29 mouse cellular contexts compared by ENCODE assay signal in the genomic region with DNA sequence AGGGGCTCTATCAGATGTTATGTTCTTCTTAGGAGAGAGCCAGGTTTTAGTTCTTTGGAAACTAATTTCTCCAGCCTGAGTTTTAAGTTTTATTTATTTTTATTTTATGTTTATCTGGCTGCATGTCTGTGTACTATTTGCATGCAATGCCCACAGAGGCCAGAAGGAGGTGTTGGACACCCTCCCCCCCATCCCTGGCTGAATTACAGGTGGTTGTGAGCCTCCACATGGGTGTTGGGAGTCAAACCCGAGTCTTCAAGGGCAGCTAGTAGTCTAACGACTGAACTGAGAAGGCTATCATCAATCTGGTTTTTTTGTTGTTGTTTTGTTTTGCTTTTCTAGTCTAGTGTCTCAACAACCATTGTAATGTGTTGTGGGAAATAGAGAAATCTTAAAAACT. TPM values are rescaled to one million over a fixed set of nuclear protein-coding genes. Genes with fewer than 3 reads are reported as not detected.
DNase-seq lines count a peak whose midpoint lies in the region; ATAC-seq and TF ChIP-seq lines count a peak whose summit lies in the region.
"Had no signal": no experiment of that assay in that cellular context is flagged by ENCODE, and none has a peak within 500 bp of the region (broad histone marks: within the 10 kb centered on the region; RNA-seq: fewer than 3 reads in every experiment).

No protein-coding gene starts in this region.

- 93% methylated on average over 2 of the region's 2 CpGs for WGBS in forebrain, postnatal 0 days
- WGBS in forebrain, embryonic 10.5 days, result 88% methylated on average over 2 of the region's 2 CpGs
- WGBS in liver, embryonic 14.5 days (ENCODE audit: insufficient replicate concordance), result 73% methylated on average over 2 of the region's 2 CpGs
- WGBS in liver, embryonic 12.5 days (ENCODE audit: insufficient replicate concordance), result 63% methylated on average over 2 of the region's 2 CpGs

- no peak for TF ChIP-seq EP300 in liver, embryonic 14.5 days (IDR thresholded peaks at IDR 0.05; ENCODE audit: low read depth)

- H3K4me2 ChIP-seq in forebrain, postnatal 0 days (ENCODE audit: low read depth), result no peak overlapping the region
- H3K4me2 ChIP-seq in liver, embryonic 14.5 days (ENCODE audit: low read depth), result no peak overlapping the region
- no peak overlapping the region for H3K4me2 ChIP-seq in liver, embryonic 12.5 days
- H3K4me2 ChIP-seq: forebrain, embryonic 12.5 days; hindbrain, embryonic 13.5 days; limb, embryonic 13.5 days; liver, embryonic 13.5 days; lung, embryonic 14.5 days had no signal

- ATAC-seq in forebrain, postnatal 0 days, result no peak
- no peak for ATAC-seq in liver, embryonic 14.5 days (ENCODE audit: insufficient read depth)
- ATAC-seq in liver, embryonic 12.5 days, result no peak
- no peak for ATAC-seq in Patski
- ATAC-seq: intestine, embryonic 16.5 days had no signal

- H3K4me3 ChIP-seq in forebrain, postnatal 0 days (ENCODE audit: low read depth, low read length), result no peak overlapping the region
- H3K4me3 ChIP-seq in forebrain, embryonic 10.5 days, result no peak overlapping the region
- no peak overlapping the region for H3K4me3 ChIP-seq in liver, embryonic 14.5 days (ENCODE audit: insufficient read depth in 1 of 2, low read depth in 2 of 2, low read length in 2 of 2)
- H3K4me3 ChIP-seq in liver, embryonic 12.5 days, result no peak overlapping the region
- peak overlapping the region; percentile 52 for H3K4me3 ChIP-seq in E14TG2a.4 (replicated peaks; ENCODE audit: low read length)
- H3K4me3 ChIP-seq: erythroblast, embryonic 14.5 days; forebrain, embryonic 12.5 days; heart, embryonic 10.5 days; hindbrain, embryonic 13.5 days; limb, embryonic 13.5 days; liver, embryonic 13.5 days; megakaryocyte, embryonic 14.5 days had no signal

- no peak for DNase-seq in forebrain, postnatal 0 days
- no peak for DNase-seq in forebrain, embryonic 10.5 days (ENCODE audit: extremely low spot score, low spot score)
- DNase-seq in liver, embryonic 14.5 days (ENCODE audit: low read depth in 3 of 3, low spot score in 3 of 3), result no peak
- no peak for DNase-seq in Patski (ENCODE audit: low read depth, low spot score)
- DNase-seq in embryo, embryonic 11 days, result no peak
- DNase-seq in lung, postnatal 14 days, result no peak
- DNase-seq: adrenal gland, postnatal 36 days; cerebellum, adult 18-20 months; cerebellum, postnatal 10 days; gastrocnemius, postnatal 10 days; heart, postnatal 4 days; kidney, adult 9 months; kidney, postnatal 14 days; liver, embryonic 13.5 days; lung, embryonic 14.5 days; lung, postnatal 4 days; midbrain, embryonic 14.5 days; right cerebral cortex, postnatal 4 days; thymus, adult 2 months; thymus, postnatal 4 days had no signal

- H3K27me3 ChIP-seq in forebrain, postnatal 0 days (ENCODE audit: insufficient read depth, low read length), result no peaks in the 10 kb centered on the region
- H3K27me3 ChIP-seq in forebrain, embryonic 10.5 days (ENCODE audit: poor library complexity, severe bottlenecking), result no peaks in the 10 kb centered on the region
- no peaks in the 10 kb centered on the region for H3K27me3 ChIP-seq in liver, embryonic 14.5 days (ENCODE audit: control insufficient read depth, insufficient read depth, low read length)
- no peaks in the 10 kb centered on the region for H3K27me3 ChIP-seq in liver, embryonic 12.5 days (replicated peaks)
- H3K27me3 ChIP-seq in E14TG2a.4 (ENCODE audit: insufficient read depth, low read length) (no peaks in the 10 kb centered on the region), Patski (no peaks in the 10 kb centered on the region)
- H3K27me3 ChIP-seq: forebrain, embryonic 12.5 days; hindbrain, embryonic 13.5 days; limb, embryonic 13.5 days; liver, embryonic 13.5 days; megakaryocyte, embryonic 14.5 days had no signal

- no peaks in the 10 kb centered on the region for H3K9me3 ChIP-seq in forebrain, postnatal 0 days (ENCODE audit: low read length)
- H3K9me3 ChIP-seq in forebrain, embryonic 10.5 days, result peaks cover under 1% of the 10 kb centered on the region; the same call in 1 of the 2 replicates
- no peaks in the 10 kb centered on the region for H3K9me3 ChIP-seq in liver, embryonic 14.5 days (ENCODE audit: control insufficient read depth, low read length)
- H3K9me3 ChIP-seq in liver, embryonic 12.5 days (replicated peaks), result no peaks in the 10 kb centered on the region
- no peaks in the 10 kb centered on the region for H3K9me3 ChIP-seq in E14TG2a.4 (ENCODE audit: low read length)
- H3K9me3 ChIP-seq: forebrain, embryonic 12.5 days; heart, embryonic 10.5 days; hindbrain, embryonic 13.5 days; limb, embryonic 13.5 days; liver, embryonic 13.5 days; megakaryocyte, embryonic 14.5 days had no signal

- no peaks in the 10 kb centered on the region for H3K4me1 ChIP-seq in forebrain, postnatal 0 days (ENCODE audit: insufficient read depth)
- H3K4me1 ChIP-seq in forebrain, embryonic 10.5 days, result no peaks in the 10 kb centered on the region
- H3K4me1 ChIP-seq in liver, embryonic 14.5 days (replicated peaks; ENCODE audit: control insufficient read depth in 2 of 2, insufficient read depth in 2 of 2, low read length in 1 of 2), result no peaks in the 10 kb centered on the region
- H3K4me1 ChIP-seq in liver, embryonic 12.5 days, result no peaks in the 10 kb centered on the region
- H3K4me1 ChIP-seq in E14TG2a.4 (replicated peaks; ENCODE audit: low read depth, low read length), result peaks cover 18% of the 10 kb centered on the region
- H3K4me1 ChIP-seq: forebrain, embryonic 12.5 days; hindbrain, embryonic 13.5 days; limb, embryonic 13.5 days; liver, embryonic 13.5 days had no signal

- 0 out of 2 replicates have a peak, but pooled peaks have one; percentile 2 for TF ChIP-seq CTCF in forebrain, postnatal 0 days (IDR thresholded peaks at IDR 0.05; ENCODE audit: low read depth)
- peak; percentile 35 for TF ChIP-seq CTCF in liver, embryonic 14.5 days (IDR thresholded peaks at IDR 0.05; ENCODE audit: low read depth)
- TF ChIP-seq CTCF in E14TG2a.4 (conservative IDR thresholded peaks at IDR 0.05; ENCODE audit: low read length), result no peak; the same call in none of the 2 replicates
- TF ChIP-seq CTCF in Patski (IDR thresholded peaks at IDR 0.05), result peak; percentile 21

- in situ Hi-C loops in Patski (cut with MboI; ENCODE audit: low pct_unique_long_range_greater_than_20kb), result no loop called here

- CTCF ChIA-PET in Patski (lab: Charles Lee), result no interaction called here

- no peak overlapping the region for H3K27ac ChIP-seq in forebrain, postnatal 0 days (ENCODE audit: low read depth, low read length)
- H3K27ac ChIP-seq in forebrain, embryonic 10.5 days, result no peak overlapping the region
- H3K27ac ChIP-seq in liver, embryonic 14.5 days, result no peak overlapping the region
- no peak overlapping the region for H3K27ac ChIP-seq in liver, embryonic 12.5 days
- H3K27ac ChIP-seq: forebrain, embryonic 12.5 days; heart, embryonic 10.5 days; hindbrain, embryonic 13.5 days; limb, embryonic 13.5 days; liver, embryonic 13.5 days had no signal

- H3K9ac ChIP-seq in forebrain, postnatal 0 days, result no peak overlapping the region
- no peak overlapping the region for H3K9ac ChIP-seq in liver, embryonic 14.5 days (replicated peaks)
- H3K9ac ChIP-seq in liver, embryonic 12.5 days, result no peak overlapping the region
- H3K9ac ChIP-seq: forebrain, embryonic 12.5 days; hindbrain, embryonic 13.5 days; limb, embryonic 13.5 days; liver, embryonic 13.5 days; lung, embryonic 14.5 days had no signal

- POLR2A ChIA-PET in Patski (lab: Charles Lee), result no interaction called here

- peaks cover 4% of the 10 kb centered on the region for H3K36me3 ChIP-seq in forebrain, postnatal 0 days (ENCODE audit: insufficient read depth)
- peaks cover 57% of the 10 kb centered on the region for H3K36me3 ChIP-seq in forebrain, embryonic 10.5 days (replicated peaks)
- no peaks in the 10 kb centered on the region for H3K36me3 ChIP-seq in liver, embryonic 14.5 days (replicated peaks; ENCODE audit: control insufficient read depth, insufficient read depth, low read depth)
- peaks cover 18% of the 10 kb centered on the region for H3K36me3 ChIP-seq in liver, embryonic 12.5 days
- peaks cover 10% of the 10 kb centered on the region; the same call in 1 of the 2 replicates for H3K36me3 ChIP-seq in E14TG2a.4 (ENCODE audit: insufficient read depth, low read length)

RNA-seq across cellular contexts. Expression of a gene that starts 14.5 kb away (rescaled TPM):
- 111 and 160 TPM in 2 replicates for total RNA-seq in forebrain, postnatal 0 days (2014; rRNA removed)
- 17.7 and 24.3 TPM in 2 replicates for polyA plus RNA-seq in forebrain, postnatal 0 days (2015; fragmentation: Nextera tagmentation; extraction: Ambion mirVana)
- 27.2 and 27.5 TPM in 2 replicates for polyA plus RNA-seq in forebrain, embryonic 10.5 days (2016; fragmentation: Nextera tagmentation; extraction: Ambion mirVana)
- 8.0 and 12.8 TPM in 2 replicates for polyA plus RNA-seq in liver, embryonic 14.5 days (2012; rRNA removed)
- polyA plus RNA-seq in liver, embryonic 14.5 days (2014; fragmentation: Nextera tagmentation; extraction: Ambion mirVana), result 8.9 and 9.4 TPM in 2 replicates
- 18.8 and 20.1 TPM in 2 replicates for polyA plus RNA-seq in liver, embryonic 12.5 days (2016; fragmentation: Nextera tagmentation; extraction: Ambion mirVana)
- 78.8 TPM for polyA plus RNA-seq in Patski (2021)

RNA-seq across cellular contexts. Expression of a gene that starts 25.3 kb away (rescaled TPM):
- total RNA-seq in forebrain, postnatal 0 days (2014; rRNA removed), result 56.7 and 57.2 TPM in 2 replicates
- 69.4 and 71.9 TPM in 2 replicates for polyA plus RNA-seq in forebrain, postnatal 0 days (2015; fragmentation: Nextera tagmentation; extraction: Ambion mirVana)
- 82.8 and 86.1 TPM in 2 replicates for polyA plus RNA-seq in forebrain, embryonic 10.5 days (2016; fragmentation: Nextera tagmentation; extraction: Ambion mirVana)
- 11.9 and 13.7 TPM in 2 replicates for polyA plus RNA-seq in liver, embryonic 14.5 days (2012; rRNA removed)
- 23.4 and 24.1 TPM in 2 replicates for polyA plus RNA-seq in liver, embryonic 14.5 days (2014; fragmentation: Nextera tagmentation; extraction: Ambion mirVana)
- polyA plus RNA-seq in liver, embryonic 12.5 days (2016; fragmentation: Nextera tagmentation; extraction: Ambion mirVana), result 40.8 and 41.9 TPM in 2 replicates
- 41.7 TPM for polyA plus RNA-seq in Patski (2021)
